Mouse (Mus musculus): ENCODE results near the gene Adgrb3.
"Not testable (repeated sequence)": the region's sequence is repeated elsewhere in the genome, so short reads cannot be mapped to it uniquely, and the experiment has no call there.

Adgrb3 gene

DNA sequence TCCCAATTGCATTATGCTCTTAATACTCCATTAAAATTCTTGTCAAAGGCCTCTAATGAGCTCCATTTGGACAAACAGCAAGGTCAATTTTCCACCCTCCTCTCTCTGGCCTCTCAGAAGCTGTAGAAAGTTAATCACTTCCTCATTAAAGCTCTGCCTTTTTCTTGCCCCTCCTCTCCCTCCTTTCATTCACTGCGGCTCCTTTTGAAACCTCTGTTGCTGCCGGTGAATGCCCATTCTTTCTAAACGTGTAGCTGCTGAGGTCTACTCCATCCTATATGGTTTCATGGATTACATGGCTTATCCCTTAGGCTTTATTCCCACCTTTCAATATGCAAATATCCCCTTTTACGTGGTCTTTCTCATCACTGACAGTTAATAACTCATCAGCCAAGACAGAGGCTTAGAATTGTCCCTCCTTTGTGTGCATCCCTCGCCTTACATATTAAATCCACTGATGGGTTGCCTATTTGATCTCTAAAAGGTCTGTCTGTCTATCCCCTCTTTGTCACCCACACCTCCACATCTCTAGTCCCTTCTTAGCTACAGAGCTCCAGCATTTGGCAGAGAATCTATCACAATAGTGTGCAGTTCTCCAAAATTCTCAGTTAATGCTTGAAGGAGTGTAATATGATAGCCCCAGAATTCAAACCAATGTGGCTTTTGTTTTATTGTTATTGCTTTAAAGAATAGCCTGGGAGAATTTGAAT, 741.3 kb downstream of the Adgrb3 start:
- no peak for DNase-seq

DNA sequence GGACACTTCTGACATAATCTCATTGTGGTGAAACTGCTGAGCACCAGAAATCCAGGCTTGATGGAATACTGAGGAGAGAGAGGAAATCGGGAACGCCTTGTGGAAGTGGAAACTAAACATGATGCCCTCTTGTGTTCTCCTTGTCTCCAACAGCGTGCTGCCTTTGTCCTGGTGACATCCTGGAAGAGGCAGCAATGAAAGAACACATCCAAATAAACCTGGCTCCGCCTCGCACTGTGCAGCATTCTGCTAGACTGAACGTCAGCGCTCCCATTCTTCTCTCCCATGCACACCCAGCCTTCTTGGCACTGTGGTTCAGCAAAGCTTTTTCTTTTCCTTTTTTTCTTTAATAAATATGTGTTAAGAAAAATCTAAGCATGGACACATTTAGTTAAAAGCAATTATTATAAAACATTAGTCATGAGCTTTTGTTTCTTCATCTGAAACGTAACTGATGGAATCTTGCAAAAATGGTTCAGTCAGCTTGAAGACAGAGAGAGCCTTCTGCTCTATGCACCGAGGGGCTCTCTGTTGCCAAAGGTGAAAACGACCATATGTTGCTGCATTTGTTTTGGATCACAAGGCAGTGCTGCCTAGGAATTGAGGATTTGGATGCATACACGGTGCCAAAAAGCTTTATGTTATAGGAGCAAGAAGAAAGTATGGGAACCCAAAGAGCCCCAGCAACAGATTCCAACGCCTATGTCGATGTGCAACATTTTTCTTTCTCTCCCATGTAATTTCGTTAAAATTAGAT, 743.7 kb downstream of the Adgrb3 start:
- DNase-seq, result peak; percentile 87

DNA sequence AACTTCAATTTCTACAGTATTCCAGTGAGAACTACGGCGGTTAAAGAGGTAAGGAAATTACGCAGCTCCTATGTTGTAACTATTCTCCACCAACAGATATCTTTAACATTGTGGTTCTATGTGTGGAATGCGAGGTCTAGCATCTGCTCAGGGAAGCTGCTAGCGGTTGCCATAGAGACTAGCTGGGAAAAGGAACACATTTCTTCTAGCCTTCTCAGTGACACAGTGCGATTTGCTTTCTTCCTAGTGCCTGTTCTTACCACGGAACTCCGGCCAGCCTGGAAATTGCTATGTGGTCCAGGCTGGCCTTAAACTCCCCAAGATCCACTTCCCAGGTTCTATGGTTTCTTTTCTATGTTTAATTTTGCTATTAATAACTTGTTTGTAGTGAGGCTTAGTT, 747.1 kb downstream of the Adgrb3 start:
- DNase-seq, result no peak

DNA sequence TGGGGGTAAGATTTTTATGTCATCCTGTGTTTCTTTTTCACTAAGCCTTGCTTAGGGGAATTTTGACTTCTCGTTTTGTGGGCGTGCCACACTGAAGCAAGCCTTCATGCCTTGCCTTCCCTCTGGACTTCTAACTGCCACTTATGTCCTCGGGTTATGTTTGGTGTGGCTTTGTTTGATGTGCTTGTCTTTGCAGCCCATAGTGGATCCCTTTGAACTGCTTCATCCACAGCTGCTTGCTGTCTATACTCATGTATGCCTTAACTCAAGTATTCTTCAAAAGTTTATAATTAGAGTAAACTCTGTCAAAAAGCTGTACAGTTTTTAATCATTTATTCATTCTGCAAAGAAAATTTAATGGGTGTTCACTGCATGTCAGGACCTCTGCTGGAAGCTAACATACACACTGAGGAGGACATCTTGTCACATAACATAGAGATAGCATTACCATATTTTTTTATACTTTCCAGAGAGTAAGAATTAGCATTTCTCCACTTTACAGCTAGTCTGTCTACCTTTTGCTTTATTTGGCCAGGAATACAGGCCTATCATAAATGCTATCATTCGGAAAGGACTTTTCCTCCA, 748.1 kb downstream of the Adgrb3 start:
- DNase-seq, result no peak

DNA sequence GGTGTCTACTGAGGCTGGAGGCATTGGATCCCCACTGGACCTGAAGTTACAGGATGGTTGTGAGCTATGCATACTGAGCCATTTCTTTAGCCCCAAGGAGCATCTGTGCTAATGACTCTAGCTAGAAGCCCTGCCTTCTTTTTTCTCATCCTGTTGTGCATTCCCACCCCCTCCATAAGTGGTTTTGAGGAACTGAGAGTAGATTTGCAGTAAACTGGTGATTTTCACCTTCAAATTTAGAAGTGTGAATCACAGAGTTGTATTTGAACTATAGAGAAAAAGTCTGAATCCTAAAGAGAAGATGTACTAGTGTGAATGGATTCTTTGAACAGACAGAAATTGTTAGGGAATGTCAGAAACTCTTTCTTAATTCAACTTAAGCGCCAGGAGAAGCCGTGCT, 750.1 kb downstream of the Adgrb3 start:
- DNase-seq, result no peak

DNA sequence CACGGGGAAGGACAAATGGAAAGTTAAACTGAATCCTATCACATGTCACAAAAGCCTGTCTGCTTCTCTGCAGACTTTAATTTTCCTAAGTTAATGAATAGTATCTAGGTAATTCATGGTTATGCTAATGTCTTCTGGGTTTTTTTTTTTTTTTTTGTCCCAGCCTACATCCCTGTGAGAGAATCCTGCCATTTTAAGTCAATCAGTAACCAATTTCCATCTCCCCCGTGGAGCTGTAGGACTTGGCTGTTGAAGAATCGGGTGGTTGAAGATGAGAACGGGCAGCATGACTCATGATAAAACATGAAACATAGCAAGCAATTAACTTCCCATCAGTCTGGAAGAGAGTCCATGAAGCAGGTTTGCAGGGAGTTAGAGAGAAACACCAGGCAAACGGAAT, 753.6 kb downstream of the Adgrb3 start:
- DNase-seq, result no peak

DNA sequence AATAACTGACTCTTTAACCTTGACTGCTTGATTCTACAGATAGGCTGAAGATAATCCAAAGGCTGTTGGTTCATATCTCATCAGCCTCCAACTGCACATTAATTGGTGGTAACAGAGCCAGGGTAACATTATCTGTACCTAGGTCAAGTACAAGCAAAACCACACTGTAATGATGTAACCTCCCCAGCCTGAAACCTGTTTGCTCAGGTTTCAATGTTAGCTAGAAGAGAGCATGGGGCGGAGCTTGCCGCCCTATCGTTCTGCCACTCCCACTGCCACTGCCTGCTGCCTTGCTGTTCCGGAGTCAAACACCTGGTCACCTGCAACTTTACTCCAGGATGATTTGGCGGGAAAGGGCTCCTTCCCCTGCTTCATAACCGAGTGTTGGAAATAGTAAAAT, 765.5 kb downstream of the Adgrb3 start:
- no peak for DNase-seq

DNA sequence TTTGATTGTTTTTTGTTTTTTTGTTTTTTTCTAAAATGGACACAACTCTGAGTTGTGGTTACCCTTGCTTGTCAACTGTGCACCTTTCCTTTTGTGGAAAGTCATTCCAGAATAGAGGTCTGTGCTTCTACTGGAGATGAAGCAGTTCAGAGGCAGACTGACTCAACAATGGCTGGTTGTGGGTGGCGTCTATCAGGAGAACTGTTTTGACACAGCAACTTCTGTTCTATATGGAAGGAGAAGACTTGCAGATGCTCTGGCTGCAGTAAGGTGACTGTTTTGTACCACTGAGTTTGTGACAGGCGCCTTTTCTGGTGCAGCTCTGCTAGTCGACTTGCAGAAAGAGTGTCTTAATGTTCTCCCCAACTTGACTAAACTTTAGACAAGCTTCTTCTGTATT, 768.6 kb downstream of the Adgrb3 start:
- DNase-seq, result no peak

DNA sequence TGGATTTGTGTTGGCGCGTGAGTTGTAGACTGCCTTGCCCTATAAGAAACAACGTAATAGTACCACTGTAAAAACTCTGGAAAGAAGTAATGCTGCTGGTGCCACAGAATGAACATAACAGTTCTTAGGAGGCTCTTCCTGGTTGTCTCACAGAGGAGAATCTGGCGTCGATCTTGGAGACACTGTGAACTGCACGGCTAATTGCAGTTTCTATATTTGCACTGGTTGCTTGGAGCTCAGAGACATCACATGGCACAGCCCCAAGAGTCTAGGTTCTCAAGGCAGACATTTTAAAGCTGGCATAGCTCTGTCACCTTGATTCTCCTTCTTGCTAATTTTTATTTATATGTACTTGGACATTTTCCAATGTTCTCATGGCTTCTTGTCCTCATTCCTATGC, 769.3 kb downstream of the Adgrb3 start:
- DNase-seq, result peak; percentile 33

DNA sequence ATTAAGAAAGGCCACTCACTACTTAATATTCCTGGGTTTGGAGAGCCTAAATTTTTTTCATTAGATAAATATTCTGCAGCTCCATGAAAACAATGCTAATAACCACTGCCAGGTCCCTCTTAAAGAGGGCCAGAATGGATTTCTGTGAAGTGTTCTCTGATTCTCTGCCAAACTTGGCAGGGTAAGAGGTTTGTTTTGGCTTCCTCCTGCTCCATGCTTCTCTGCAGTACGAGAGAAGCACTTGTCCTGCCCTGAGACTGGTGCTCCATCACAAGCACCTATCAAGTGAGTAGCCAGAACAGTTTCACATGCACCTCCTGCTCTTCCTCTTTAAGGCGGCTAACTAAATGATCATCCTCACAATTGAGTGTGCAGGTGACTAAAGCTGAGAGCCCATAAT, 771.9 kb downstream of the Adgrb3 start:
- DNase-seq, result peak; percentile 33

DNA sequence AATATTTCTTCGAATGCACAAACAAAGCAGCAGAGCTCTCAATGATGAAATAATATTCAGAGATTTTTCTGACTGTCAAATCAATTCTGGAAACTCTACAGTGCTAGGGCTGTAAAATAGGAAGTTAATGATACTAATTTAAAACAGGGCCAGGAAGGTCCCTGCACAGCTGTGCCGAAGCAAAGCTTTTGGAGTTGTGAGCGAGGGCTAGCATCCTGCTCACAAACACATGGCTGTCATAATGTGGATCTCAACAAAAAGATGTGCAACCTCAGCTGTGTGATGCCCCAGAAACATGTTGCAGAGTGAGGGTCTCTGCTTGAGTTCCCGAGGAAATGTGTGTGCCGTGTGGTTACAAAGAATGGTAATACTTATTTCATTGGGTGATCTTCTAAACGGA, 772.3 kb downstream of the Adgrb3 start:
- DNase-seq, result no peak

DNA sequence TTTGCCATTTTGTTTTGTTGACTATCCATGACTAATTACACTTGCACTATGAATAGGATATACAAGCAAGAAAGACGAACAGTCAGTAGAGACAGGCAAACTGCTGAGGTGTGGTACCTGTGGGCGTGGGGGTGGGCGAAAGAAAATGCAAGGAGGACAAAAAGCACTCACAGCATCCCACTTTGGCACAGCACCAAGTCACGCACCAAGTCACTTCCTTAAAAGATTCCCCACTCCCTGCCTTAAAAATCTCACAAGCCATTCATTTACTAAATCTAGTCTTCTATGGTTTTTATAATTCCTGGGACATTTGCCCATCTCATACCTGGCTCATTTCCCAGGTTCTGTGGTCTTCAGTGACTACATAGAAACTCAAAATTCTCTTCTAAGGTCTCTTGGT, 787.4 kb downstream of the Adgrb3 start:
- no peak for DNase-seq

DNA sequence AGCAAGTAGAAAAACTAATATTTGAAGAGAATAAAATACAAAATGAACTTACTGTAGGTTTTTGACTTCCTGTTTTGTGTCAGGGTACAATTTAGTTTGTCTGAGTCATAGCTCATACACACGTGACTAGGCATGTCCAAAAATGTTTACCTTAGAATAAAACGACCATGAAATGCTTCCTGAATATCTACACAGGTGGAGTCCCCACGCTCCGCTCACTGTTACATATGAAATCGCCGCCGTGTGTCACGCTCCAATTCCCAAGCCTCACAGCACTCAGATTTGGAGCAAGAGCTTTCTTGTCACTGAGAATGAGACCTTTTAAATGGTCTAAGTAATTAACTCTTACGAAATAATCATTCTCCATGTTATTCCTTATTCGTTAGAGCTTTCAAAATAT, 795.3 kb downstream of the Adgrb3 start:
- peak; percentile 6 for DNase-seq

DNA sequence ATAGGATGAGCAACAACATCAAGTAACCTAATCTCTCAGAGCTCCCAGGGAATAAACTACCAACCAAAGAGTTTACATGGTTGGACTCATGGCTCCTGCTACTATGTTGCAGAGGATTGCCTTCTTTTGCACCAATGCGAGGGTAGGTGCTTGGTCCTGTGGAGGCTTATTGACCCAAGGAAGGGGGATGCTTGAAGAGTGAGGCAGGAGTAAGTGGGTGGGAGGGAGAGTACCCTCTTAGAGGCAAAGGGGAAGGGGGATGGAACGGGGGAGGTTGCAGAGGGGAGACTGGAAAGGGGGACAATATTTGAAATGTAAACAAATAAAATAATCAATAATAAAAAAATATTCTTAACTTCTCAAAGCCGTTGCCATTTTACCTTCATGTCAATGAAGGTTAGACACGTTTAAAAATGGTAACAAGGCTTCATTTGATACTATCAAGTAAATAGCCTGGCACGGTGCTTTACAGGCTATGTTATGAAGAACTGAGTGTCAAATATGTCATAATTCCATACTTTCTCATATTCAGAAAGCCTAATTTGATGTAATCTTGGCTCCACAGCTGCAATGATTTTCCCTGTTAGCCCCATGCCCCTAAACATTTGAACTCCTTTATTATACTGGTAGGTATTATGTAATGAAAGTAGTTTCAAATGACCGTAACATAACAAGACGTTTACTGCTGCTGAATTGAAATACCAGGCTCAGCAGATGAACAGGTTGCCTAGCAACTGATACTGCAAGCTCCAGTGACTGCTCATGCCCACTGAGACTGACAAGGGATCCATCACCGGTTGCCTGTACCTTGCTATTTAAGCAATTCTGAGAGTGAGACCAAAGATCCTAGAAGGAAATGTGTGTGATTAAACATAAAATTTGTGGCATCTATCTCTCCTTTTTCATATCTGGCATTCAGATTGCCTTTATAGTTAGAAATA, 796.1 kb downstream of the Adgrb3 start:
- DNase-seq, result peak; percentile 57

DNA sequence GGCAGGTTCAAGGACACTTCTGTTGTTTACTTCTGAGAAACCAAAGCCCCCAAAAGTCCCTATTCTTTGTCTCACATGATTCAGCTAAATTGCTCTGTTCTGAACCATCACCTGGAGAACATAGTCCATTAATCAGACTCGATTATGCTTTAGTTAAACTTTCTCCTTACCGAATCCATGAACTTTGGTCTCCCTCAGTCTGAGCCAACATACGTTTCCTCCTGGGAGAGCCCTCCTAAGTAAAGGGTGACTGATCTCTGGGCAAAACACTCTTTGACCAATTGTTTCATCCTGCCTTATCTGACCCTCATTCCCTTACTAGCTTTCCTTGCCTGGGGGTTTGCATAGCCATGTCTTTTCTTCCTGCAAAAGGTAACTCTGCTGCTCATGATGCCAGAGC, 806.4 kb downstream of the Adgrb3 start:
- DNase-seq, result no peak

DNA sequence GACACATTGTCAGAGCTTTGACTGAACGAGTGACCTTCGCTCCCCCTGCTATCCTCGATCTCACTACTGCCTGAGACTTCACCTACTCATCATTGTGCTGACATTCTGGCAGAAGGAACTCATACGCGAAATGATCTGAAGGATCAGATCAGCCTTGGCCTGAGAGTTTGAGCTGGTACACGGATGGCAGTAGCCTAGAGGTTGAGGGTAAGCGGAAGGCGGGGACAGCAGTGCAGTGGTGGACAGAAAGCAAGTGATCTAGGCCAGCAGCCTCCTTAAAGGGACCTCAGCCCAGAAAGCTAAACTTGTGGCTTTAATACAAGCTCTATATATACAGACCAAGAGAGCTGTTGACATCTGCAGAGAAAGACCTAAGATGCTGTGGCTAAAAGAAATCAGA, 811.7 kb downstream of the Adgrb3 start:
- DNase-seq, result not testable (repeated sequence)
